Mouse (Mus musculus): ENCODE measurements around the gene Rpa2.

DNA sequence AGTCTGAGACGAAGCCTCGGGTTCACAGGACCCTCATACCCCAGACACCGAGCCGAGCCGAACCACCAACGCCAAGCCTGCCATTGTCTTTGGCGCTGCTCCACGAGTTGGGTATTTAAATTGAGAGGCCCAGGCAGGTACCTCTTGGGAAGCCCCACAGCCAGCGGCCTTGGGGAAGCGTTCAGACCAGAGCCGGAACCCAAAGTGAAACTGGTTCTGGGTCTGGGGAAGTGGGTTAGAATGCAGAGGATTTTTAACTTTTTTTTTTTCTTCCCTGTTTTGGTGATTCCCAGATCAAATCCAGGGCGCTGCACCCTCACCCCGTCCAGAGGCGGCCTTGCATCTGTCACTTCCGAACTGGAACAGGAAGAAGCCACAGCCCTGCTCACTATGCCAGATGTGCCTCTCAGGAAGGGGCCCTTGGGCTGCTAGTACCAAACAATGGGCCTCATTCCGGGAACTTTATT is 34.1 kb downstream of the Rpa2 start:
- TF ChIP-seq CTCF (IDR thresholded peaks at IDR 0.05; ENCODE audit: low read depth) (no peak), EP300 (optimal IDR thresholded peaks at IDR 0.05) (no peak)

All from stomach, postnatal 0 days (tissue).